Mouse (Mus musculus): Measurements from ENCODE around the gene Macf1. TPM values are rescaled to one million over a fixed set of nuclear protein-coding genes. Genes with fewer than 3 reads are reported as not detected.

Macf1 gene
- polyA plus RNA-seq, 1 experiment from 2014 or later: 69.9 TPM

GRCm38 (mm10) chr4:123593664-123594063, 90.5 kb downstream of the Macf1 start:
- no peak overlapping the region for H3K9ac ChIP-seq
- 30% methylated on average over 3 of the region's 3 CpGs for WGBS
- no peaks in the 10 kb centered on the region for H3K36me3 ChIP-seq
- H3K4me3 ChIP-seq: no peak overlapping the region
- no peaks in the 10 kb centered on the region for H3K9me3 ChIP-seq (replicated peaks)
- H3K4me2 ChIP-seq: peak overlapping the region; percentile 24
- no peaks in the 10 kb centered on the region for H3K27me3 ChIP-seq (replicated peaks)
- no peak for ATAC-seq (ENCODE audit: insufficient number of reproducible peaks, low FRiP score)
- peaks cover 61% of the 10 kb centered on the region for H3K4me1 ChIP-seq (replicated peaks)
- peak overlapping the region; percentile 56 for H3K27ac ChIP-seq (ENCODE audit: poor library complexity, severe bottlenecking)

- 78% methylated on average over 5 of the region's 5 CpGs for WGBS
- Histone ChIP-seq H3K4me3 (no peak overlapping the region), H3K9ac (no peak overlapping the region), H3K36me3 (no peaks in the 10 kb centered on the region), H3K27ac (ENCODE audit: poor library complexity, severe bottlenecking) (no peak overlapping the region), H3K4me1 (replicated peaks) (peaks cover 60% of the 10 kb centered on the region), H3K4me2 (no peak overlapping the region), H3K27me3 (replicated peaks) (no peaks in the 10 kb centered on the region), H3K9me3 (replicated peaks) (no peaks in the 10 kb centered on the region)
- no peak for ATAC-seq (ENCODE audit: insufficient number of reproducible peaks, low FRiP score)
Observed at GRCm38 (mm10) chr4:123592046-123592445, 92.1 kb downstream of the Macf1 start.

GRCm38 (mm10) chr4:123591026-123591635, 93.0 kb downstream of the Macf1 start:
- no peak overlapping the region for H3K4me3 ChIP-seq
- peaks cover 60% of the 10 kb centered on the region for H3K4me1 ChIP-seq (replicated peaks)
- WGBS: 67% methylated on average over 4 of the region's 4 CpGs
- no peak overlapping the region for H3K27ac ChIP-seq (ENCODE audit: poor library complexity, severe bottlenecking)
- no peak overlapping the region for H3K4me2 ChIP-seq
- no peak overlapping the region for H3K9ac ChIP-seq
- H3K27me3 ChIP-seq (replicated peaks): no peaks in the 10 kb centered on the region
- no peaks in the 10 kb centered on the region for H3K9me3 ChIP-seq (replicated peaks)
- no peaks in the 10 kb centered on the region for H3K36me3 ChIP-seq
- ATAC-seq (ENCODE audit: insufficient number of reproducible peaks, low FRiP score): 0 out of 2 replicates have a peak, but pooled peaks have one; percentile 33

- Histone ChIP-seq H3K27me3 (replicated peaks) (no peaks in the 10 kb centered on the region), H3K27ac (ENCODE audit: poor library complexity, severe bottlenecking) (no peak overlapping the region), H3K9ac (no peak overlapping the region), H3K4me1 (replicated peaks) (peaks cover 55% of the 10 kb centered on the region), H3K4me2 (no peak overlapping the region), H3K4me3 (no peak overlapping the region), H3K9me3 (replicated peaks) (no peaks in the 10 kb centered on the region), H3K36me3 (no peaks in the 10 kb centered on the region)
- ATAC-seq (ENCODE audit: insufficient number of reproducible peaks, low FRiP score): no peak
- 62% methylated on average over 3 of the region's 3 CpGs for WGBS
Observed at GRCm38 (mm10) chr4:123589496-123589895, 94.7 kb downstream of the Macf1 start.

- WGBS: 25% methylated on average over 7 of the region's 7 CpGs
- no peak overlapping the region for H3K4me3 ChIP-seq
- H3K36me3 ChIP-seq: no peaks in the 10 kb centered on the region
- H3K4me2 ChIP-seq: no peak overlapping the region
- H3K9ac ChIP-seq: no peak overlapping the region
- peaks cover 49% of the 10 kb centered on the region for H3K4me1 ChIP-seq (replicated peaks)
- peak; percentile 30; the same call in 1 of the 2 replicates for ATAC-seq (ENCODE audit: insufficient number of reproducible peaks, low FRiP score)
- no peaks in the 10 kb centered on the region for H3K27me3 ChIP-seq (replicated peaks)
- H3K27ac ChIP-seq (ENCODE audit: poor library complexity, severe bottlenecking): peak overlapping the region; percentile 46; the same call in 1 of the 2 replicates
- no peaks in the 10 kb centered on the region for H3K9me3 ChIP-seq (replicated peaks)
Observed at GRCm38 (mm10) chr4:123588353-123589301, 95.5 kb downstream of the Macf1 start.

- Histone ChIP-seq H3K27ac (ENCODE audit: poor library complexity, severe bottlenecking) (no peak overlapping the region), H3K9me3 (replicated peaks) (no peaks in the 10 kb centered on the region), H3K9ac (no peak overlapping the region), H3K36me3 (no peaks in the 10 kb centered on the region), H3K4me1 (replicated peaks) (peaks cover 40% of the 10 kb centered on the region), H3K4me3 (no peak overlapping the region), H3K4me2 (no peak overlapping the region), H3K27me3 (replicated peaks) (no peaks in the 10 kb centered on the region)
- no peak for ATAC-seq (ENCODE audit: insufficient number of reproducible peaks, low FRiP score)
- WGBS: 83% methylated on average over 3 of the region's 3 CpGs
Observed at GRCm38 (mm10) chr4:123587616-123588015, 96.5 kb downstream of the Macf1 start.

- no peaks in the 10 kb centered on the region for H3K36me3 ChIP-seq
- peaks cover 21% of the 10 kb centered on the region for H3K4me1 ChIP-seq (replicated peaks)
- no peak overlapping the region for H3K4me2 ChIP-seq
- 52% methylated on average over 3 of the region's 3 CpGs for WGBS
- no peaks in the 10 kb centered on the region for H3K27me3 ChIP-seq (replicated peaks)
- no peak overlapping the region for H3K9ac ChIP-seq
- no peak overlapping the region for H3K4me3 ChIP-seq
- H3K9me3 ChIP-seq (replicated peaks): no peaks in the 10 kb centered on the region
- no peak for ATAC-seq (ENCODE audit: insufficient number of reproducible peaks, low FRiP score)
- H3K27ac ChIP-seq (ENCODE audit: poor library complexity, severe bottlenecking): no peak overlapping the region
Observed at GRCm38 (mm10) chr4:123584720-123585093, 99.5 kb downstream of the Macf1 start.

- Histone ChIP-seq H3K4me2 (no peak overlapping the region), H3K27ac (ENCODE audit: poor library complexity, severe bottlenecking) (0 out of 2 replicates have a peak overlapping the region, but pooled peaks have one; percentile 2), H3K9ac (no peak overlapping the region), H3K9me3 (replicated peaks) (no peaks in the 10 kb centered on the region), H3K27me3 (replicated peaks) (no peaks in the 10 kb centered on the region), H3K4me3 (no peak overlapping the region), H3K36me3 (no peaks in the 10 kb centered on the region), H3K4me1 (replicated peaks) (peaks cover 16% of the 10 kb centered on the region)
- peak; percentile 43; the same call in 1 of the 2 replicates for ATAC-seq (ENCODE audit: insufficient number of reproducible peaks, low FRiP score)
- 17% methylated on average over 8 of the region's 8 CpGs for whole genome bisulfite sequencing
Observed at GRCm38 (mm10) chr4:123584084-123584719, 100.0 kb downstream of the Macf1 start.

- Histone ChIP-seq H3K4me3 (no peak overlapping the region), H3K4me2 (no peak overlapping the region), H3K27ac (ENCODE audit: poor library complexity, severe bottlenecking) (peak overlapping the region; percentile 45), H3K27me3 (replicated peaks) (no peaks in the 10 kb centered on the region), H3K9me3 (replicated peaks) (no peaks in the 10 kb centered on the region), H3K4me1 (replicated peaks) (peaks cover 25% of the 10 kb centered on the region), H3K36me3 (no peaks in the 10 kb centered on the region), H3K9ac (no peak overlapping the region)
- WGBS: 33% methylated on average over 2 of the region's 2 CpGs
- ATAC-seq (ENCODE audit: insufficient number of reproducible peaks, low FRiP score): no peak
Observed at GRCm38 (mm10) chr4:123577469-123578088, 106.6 kb downstream of the Macf1 start.

GRCm38 (mm10) chr4:123572434-123573336, 111.5 kb downstream of the Macf1 start:
- Histone ChIP-seq H3K27me3 (replicated peaks) (no peaks in the 10 kb centered on the region), H3K4me3 (peak overlapping the region; percentile 47), H3K4me1 (replicated peaks) (peaks cover 44% of the 10 kb centered on the region), H3K4me2 (peak overlapping the region; percentile 73), H3K9ac (peak overlapping the region; percentile 76), H3K9me3 (replicated peaks) (no peaks in the 10 kb centered on the region), H3K36me3 (no peaks in the 10 kb centered on the region), H3K27ac (ENCODE audit: poor library complexity, severe bottlenecking) (peak overlapping the region; percentile 99)
- peak; percentile 78 for ATAC-seq (ENCODE audit: insufficient number of reproducible peaks, low FRiP score)
- WGBS: 4% methylated on average over 11 of the region's 11 CpGs
